Mouse (Mus musculus) hindbrain, postnatal 0 days (tissue): Measurements from ENCODE around the gene Glis1. TPM values are rescaled to one million over a fixed set of nuclear protein-coding genes. Genes with fewer than 3 reads are reported as not detected.

ENCODE experiments used
- ATAC-seq: fragments of 200-750 bp; cut with Nextera tagmentation; 2 replicates; pipeline ENCODE4 v1.8.0; 2017; ENCODE audit warnings: mild to moderate bottlenecking, moderate TSS enrichment, moderate library complexity
- DNase-seq: peaks from one replicate; pipeline ENCODE4 v3.0.0-alpha.2; 2015; ENCODE audit warnings: low spot score
- H3K27ac ChIP-seq: fragments of 300-500 bp; sonication (generic); 2 replicates; pipeline ENCODE4 v1.5.1; 2014; ENCODE audit warnings: mild to moderate bottlenecking
- H3K27me3 ChIP-seq: fragments of 300-500 bp; sonication (generic); 2 replicates; pipeline ENCODE4 v1.6.1; 2014; ENCODE audit warnings: low read length, mixed read lengths; ENCODE audit not compliant: insufficient read depth
- H3K36me3 ChIP-seq: fragments of 300-500 bp; sonication (generic); 2 replicates; pipeline ENCODE4 v1.6.1; 2014; ENCODE audit warnings: low read length, mixed read lengths; ENCODE audit not compliant: insufficient read depth
- H3K4me1 ChIP-seq: fragments of 300-500 bp; sonication (generic); 2 replicates; pipeline ENCODE4 v1.6.1; 2014; ENCODE audit warnings: antibody characterized with exemption, low read length, mixed read lengths; ENCODE audit not compliant: insufficient read depth
- H3K4me2 ChIP-seq: fragments of 300-500 bp; sonication (generic); 2 replicates; pipeline ENCODE4 v1.6.1; 2014; ENCODE audit warnings: low read depth, mild to moderate bottlenecking, low read length, moderate library complexity, mixed read lengths
- H3K4me3 ChIP-seq: fragments of 300-500 bp; sonication (generic); 2 replicates; pipeline ENCODE4 v1.5.1; 2014; ENCODE audit warnings: low read length
- H3K9ac ChIP-seq: fragments of 300-500 bp; sonication (generic); replicated peaks from 2 replicates; pipeline ENCODE4 v1.6.1; 2014; ENCODE audit warnings: mild to moderate bottlenecking, low read length, moderate library complexity, mixed read lengths
- H3K9me3 ChIP-seq: fragments of 300-500 bp; sonication (generic); 2 replicates; pipeline ENCODE4 v1.6.1; 2016; ENCODE audit warnings: low read length, mixed read lengths
- CTCF ChIP-seq: IDR thresholded peaks from 2 replicates; pipeline ENCODE4 v1.5.1; 2016; ENCODE audit warnings: antibody characterized with exemption, control low read depth, low read depth
- whole genome bisulfite sequencing: fragments of 180-500 bp; shearing (Covaris S2); extraction: QIAGEN DNeasy Blood & Tissue Kit; methylation state at CpG from one replicate; pipeline ENCODE4 v1.1.7; 2014; 5-methylcytosine and 5-hydroxymethylcytosine counted together
- polyA plus RNA-seq: library from polyadenylated mRNA; unstranded; fragments of >200 nt; fragmentation: Nextera tagmentation; extraction: Ambion mirVana; gene quantifications from 2 replicates; pipeline ENCODE4 v1.2.1, GENCODE M21; 2015
- total RNA-seq: library from RNA; depleted of rRNA; stranded (reverse); fragments of >200 nt; gene quantifications from 2 replicates; pipeline ENCODE4 v1.2.3, GENCODE M21; 2014; rRNA removed

Gene Glis1
- 2.8 and 11.9 TPM in 2 replicates for total RNA-seq
- polyA plus RNA-seq: 2.1 and 4.1 TPM in 2 replicates

DNA sequence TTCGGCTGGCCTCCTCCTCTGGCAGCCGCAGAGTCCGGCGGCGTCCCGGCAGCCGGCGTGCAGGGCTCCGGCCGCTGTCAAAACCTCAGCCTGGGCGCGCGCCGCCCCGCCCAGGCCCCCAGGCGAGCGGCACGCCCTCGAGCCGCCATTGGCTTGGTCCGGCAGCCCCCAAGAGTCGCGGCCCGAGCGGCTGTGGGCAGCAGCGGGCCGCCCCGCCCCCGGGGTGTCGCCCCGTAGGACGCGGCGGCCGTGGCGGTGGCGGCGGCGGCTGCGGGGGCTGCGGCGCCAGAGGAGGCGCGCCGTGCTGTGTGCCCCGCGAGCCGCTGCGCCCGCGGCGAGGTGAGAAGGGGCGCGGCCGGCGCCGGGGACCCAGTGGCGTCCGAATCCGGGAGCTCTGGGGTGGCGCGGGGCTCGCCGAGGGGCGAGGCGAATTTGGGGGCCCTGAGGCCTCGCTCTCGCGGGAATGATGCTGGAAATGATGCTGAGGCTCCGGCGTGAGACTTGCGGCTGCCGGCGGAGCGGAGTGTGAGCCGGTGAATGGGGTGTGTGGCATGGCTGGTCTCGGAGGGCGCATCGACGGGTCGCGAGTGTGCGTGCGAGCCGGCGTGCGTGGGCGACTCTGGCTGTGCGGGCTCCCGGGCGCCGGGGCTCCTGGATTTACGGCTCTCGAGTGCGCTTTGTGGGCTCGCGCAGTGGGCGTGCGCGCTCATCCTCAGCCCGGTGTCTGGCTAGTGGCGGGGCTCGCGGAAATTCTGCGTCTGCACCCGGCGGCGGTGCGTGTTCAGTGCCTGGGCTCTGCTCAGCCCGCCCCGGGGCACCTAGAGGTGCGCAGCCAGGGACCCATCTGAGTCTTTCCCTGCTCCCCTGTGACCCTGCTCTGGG lies at the start of gene Glis1:
Gene Glis1 (plus strand): TSS at position 236 of the 882 bp plus-strand sequence.
- DNase-seq: peak; percentile 78
- Histone ChIP-seq H3K36me3 (no peaks in the 10 kb centered on the region), H3K4me3 (peak within 1 kb of the TSS; percentile 65), H3K9ac (peak within 1 kb of the TSS; percentile 66), H3K27ac (no peak within 1 kb of the TSS), H3K9me3 (no peaks in the 10 kb centered on the region), H3K27me3 (peaks cover 7% of the 10 kb centered on the region; the same call in 1 of the 2 replicates), H3K4me2 (peak within 1 kb of the TSS; percentile 87), H3K4me1 (peaks cover 5% of the 10 kb centered on the region; the same call in 1 of the 2 replicates)
- TF ChIP-seq CTCF: no peak
- 1% methylated on average over 74 of the region's 112 CpGs for WGBS
- ATAC-seq: peak; percentile 85

DNA sequence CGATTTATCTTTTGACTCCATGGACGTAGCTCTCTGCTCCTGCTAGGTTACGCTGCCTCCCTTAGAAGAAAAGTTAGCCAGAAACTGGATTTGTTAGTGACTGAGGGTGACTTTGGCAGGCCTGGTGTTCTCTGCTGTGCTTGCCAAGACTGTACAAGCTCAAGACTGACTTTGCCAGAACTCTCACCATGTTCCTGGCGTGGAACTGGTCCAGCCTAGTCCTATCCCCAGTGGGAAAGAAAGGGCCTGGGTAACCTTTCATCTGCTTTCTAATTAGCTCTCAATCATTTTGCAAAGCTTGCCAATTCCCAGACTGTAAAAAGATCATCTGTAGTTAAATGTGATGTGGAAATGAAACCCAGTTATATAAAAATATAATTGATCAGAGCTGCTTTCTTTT lies 47.4 kb upstream of the Glis1 start:
- Histone ChIP-seq H3K4me2 (no peak overlapping the region), H3K4me3 (no peak overlapping the region), H3K4me1 (no peaks in the 10 kb centered on the region), H3K27me3 (no peaks in the 10 kb centered on the region), H3K36me3 (peaks cover 14% of the 10 kb centered on the region), H3K9ac (no peak overlapping the region), H3K9me3 (no peaks in the 10 kb centered on the region), H3K27ac (no peak overlapping the region)
- no peak for TF ChIP-seq CTCF
- DNase-seq (peak; percentile 63), ATAC-seq (0 out of 2 replicates have a peak, but pooled peaks have one; percentile 56)
- 49% methylated on average over 4 of the region's 4 CpGs for WGBS

DNA sequence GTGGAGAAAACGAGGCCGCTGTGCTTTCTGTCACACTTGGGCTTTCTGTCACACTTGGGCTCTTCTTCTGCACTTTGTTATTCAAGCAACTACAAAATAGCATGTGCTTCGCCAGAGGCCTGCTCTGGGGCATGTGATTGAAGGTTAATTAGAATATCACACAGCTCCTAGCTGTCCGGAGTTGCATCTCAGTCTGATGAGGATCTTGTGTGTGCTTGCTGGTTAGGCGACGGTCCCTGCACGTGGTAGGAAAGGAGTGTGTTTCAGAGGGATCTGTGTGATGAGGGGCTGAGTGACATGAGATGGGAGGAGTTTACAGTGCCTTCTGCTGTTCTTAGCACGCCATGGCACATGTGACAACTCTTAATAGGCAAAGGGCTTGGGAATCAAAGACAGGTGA lies 46.9 kb upstream of the Glis1 start:
- TF ChIP-seq CTCF: no peak
- Histone ChIP-seq H3K4me2 (no peak overlapping the region), H3K4me1 (no peaks in the 10 kb centered on the region), H3K4me3 (no peak overlapping the region), H3K36me3 (peaks cover 14% of the 10 kb centered on the region), H3K9me3 (no peaks in the 10 kb centered on the region), H3K27me3 (no peaks in the 10 kb centered on the region), H3K27ac (no peak overlapping the region), H3K9ac (no peak overlapping the region)
- 52% methylated on average over 8 of the region's 8 CpGs for WGBS
- ATAC-seq: peak; percentile 55; the same call in 1 of the 2 replicates
- peak; percentile 17 for DNase-seq

DNA sequence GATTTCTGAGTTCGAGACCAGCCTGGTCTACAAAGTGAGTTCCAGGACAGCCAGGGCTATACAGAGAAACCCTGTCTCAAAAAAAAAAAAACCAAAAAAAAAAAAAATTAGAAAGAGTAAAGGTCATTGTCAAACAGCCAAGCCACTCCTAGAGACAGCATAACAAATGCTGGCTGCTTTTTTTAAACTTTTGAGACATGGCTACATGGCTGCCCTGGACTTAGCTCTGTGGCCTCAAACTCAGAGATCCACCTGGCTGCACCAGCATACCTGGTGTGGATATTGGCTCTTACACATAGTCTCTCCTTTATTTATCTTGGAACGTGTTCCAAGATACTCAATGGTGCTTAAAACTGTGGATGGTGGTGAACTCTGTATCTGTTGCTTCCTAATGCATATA lies 46.1 kb upstream of the Glis1 start:
- Histone ChIP-seq H3K27me3 (no peaks in the 10 kb centered on the region), H3K9me3 (no peaks in the 10 kb centered on the region), H3K4me1 (no peaks in the 10 kb centered on the region), H3K4me2 (no peak overlapping the region), H3K27ac (no peak overlapping the region), H3K36me3 (peaks cover 10% of the 10 kb centered on the region; the same call in 1 of the 2 replicates), H3K9ac (no peak overlapping the region), H3K4me3 (no peak overlapping the region)
- WGBS: 89% methylated on average over 2 of the region's 2 CpGs
- ATAC-seq (no peak), DNase-seq (no peak)
- no peak for TF ChIP-seq CTCF

DNA sequence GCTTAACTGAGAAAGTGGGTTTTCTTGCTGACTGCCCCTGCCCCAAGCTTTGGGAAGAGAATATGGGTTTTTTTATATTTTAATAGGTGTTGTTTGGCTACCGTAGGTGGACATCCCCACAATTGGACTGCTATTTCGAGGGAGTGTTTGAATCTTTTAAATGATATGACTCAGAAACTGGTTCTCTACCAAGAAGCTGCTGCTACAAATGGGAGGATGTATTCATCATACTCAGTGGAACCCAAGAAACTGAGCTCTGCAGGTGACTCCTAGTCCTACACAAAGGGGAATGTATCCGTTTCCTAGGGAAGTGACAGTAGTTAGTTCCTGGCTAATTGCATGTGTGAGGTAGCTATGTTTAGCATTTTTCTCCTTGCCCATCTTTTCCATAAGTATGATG lies 45.0 kb upstream of the Glis1 start:
- Histone ChIP-seq H3K4me3 (no peak overlapping the region), H3K27me3 (no peaks in the 10 kb centered on the region), H3K36me3 (peaks cover 14% of the 10 kb centered on the region; the same call in 1 of the 2 replicates), H3K4me2 (no peak overlapping the region), H3K27ac (no peak overlapping the region), H3K4me1 (no peaks in the 10 kb centered on the region), H3K9ac (no peak overlapping the region), H3K9me3 (no peaks in the 10 kb centered on the region)
- 98% methylated on average over 3 of the region's 3 CpGs for WGBS
- ATAC-seq (no peak), DNase-seq (no peak)
- no peak for TF ChIP-seq CTCF

DNA sequence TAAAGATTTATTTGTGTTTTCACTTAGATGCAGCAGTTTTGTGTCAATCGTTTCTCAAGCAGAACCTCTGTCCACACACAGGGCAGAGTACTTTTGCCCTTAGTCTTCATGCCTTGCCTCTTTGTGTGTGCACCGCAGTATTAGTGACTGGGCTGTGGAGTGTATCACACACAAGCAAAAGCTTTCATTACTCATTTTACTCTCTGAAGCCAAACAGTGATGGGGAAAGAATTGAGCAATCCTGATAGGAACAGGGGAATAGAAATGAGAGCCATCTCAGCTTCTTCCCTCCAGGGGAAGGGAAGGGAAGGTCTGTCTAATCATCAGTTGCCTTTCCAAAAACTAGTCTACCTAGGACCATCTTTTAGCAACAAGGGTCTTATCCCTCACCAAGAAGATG lies 40.6 kb upstream of the Glis1 start:
- WGBS: 96% methylated on average over 2 of the region's 2 CpGs
- Histone ChIP-seq H3K4me2 (no peak overlapping the region), H3K9me3 (no peaks in the 10 kb centered on the region), H3K9ac (no peak overlapping the region), H3K27me3 (no peaks in the 10 kb centered on the region), H3K4me3 (no peak overlapping the region), H3K36me3 (peaks cover 14% of the 10 kb centered on the region; the same call in 1 of the 2 replicates), H3K27ac (no peak overlapping the region), H3K4me1 (no peaks in the 10 kb centered on the region)
- DNase-seq (no peak), ATAC-seq (no peak)
- no peak for TF ChIP-seq CTCF

DNA sequence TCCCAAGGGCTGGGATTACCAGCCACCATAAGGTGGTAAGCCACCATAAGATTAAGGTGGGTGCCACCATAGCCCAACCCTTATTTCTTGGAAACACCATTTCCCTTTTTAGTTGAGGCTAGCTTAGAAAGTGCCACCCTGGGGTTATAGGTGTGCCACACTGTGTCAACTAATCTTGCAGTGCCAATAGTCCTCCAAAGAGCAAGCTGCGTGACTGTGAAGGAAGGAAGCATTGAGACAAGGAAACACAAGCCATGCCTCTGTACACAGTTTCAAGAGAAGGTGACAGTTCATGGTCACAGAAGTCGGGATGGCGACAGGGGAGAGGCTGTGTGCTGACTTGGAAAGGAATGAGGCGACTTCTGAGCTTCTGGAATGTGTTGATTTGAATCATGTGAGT lies 14.2 kb upstream of the Glis1 start:
- no peaks in the 10 kb centered on the region for H3K9me3 ChIP-seq
- H3K9ac ChIP-seq: no peak overlapping the region
- no peak overlapping the region for H3K27ac ChIP-seq
- 84% methylated on average over 4 of the region's 4 CpGs for WGBS
- H3K36me3 ChIP-seq: no peaks in the 10 kb centered on the region
- H3K4me2 ChIP-seq: no peak overlapping the region
- H3K4me1 ChIP-seq: no peaks in the 10 kb centered on the region
- ATAC-seq: no peak
- H3K27me3 ChIP-seq: no peaks in the 10 kb centered on the region
- H3K4me3 ChIP-seq: no peak overlapping the region
- no peak for TF ChIP-seq CTCF
- DNase-seq: no peak
